Mouse (Mus musculus) ovary, adult 18-20 months (tissue): Measurements from ENCODE around the gene Oscp1.
A peak's percentile ranks its signal among the peaks of the same experiment; 100 is the strongest.

Experiments used
- DNase-seq: peaks from one replicate; pipeline ENCODE4 v3.0.0; 2022; ENCODE audit warnings: low spot score, mixed read lengths

Gene Oscp1

GRCm38 (mm10) chr4:126110374-126111152 is 52.2 kb downstream of the Oscp1 start:
- DNase-seq = peak; percentile 62

GRCm38 (mm10) chr4:126111153-126111549 is 52.8 kb downstream of the Oscp1 start:
- no peak for DNase-seq

GRCm38 (mm10) chr4:126113243-126113642 is 54.9 kb downstream of the Oscp1 start:
- no peak for DNase-seq

GRCm38 (mm10) chr4:126113943-126114342 is 55.6 kb downstream of the Oscp1 start:
- no peak for DNase-seq

GRCm38 (mm10) chr4:126115411-126115810 is 57.0 kb downstream of the Oscp1 start:
- no peak for DNase-seq

GRCm38 (mm10) chr4:126115871-126116521 is 57.6 kb downstream of the Oscp1 start:
- DNase-seq = no peak

- no peak for DNase-seq
Observed at GRCm38 (mm10) chr4:126117116-126117515, 58.8 kb downstream of the Oscp1 start.

- no peak for DNase-seq
Observed at GRCm38 (mm10) chr4:126118651-126119050, 60.3 kb downstream of the Oscp1 start.

- DNase-seq = no peak
Observed at GRCm38 (mm10) chr4:126119051-126119450, 60.7 kb downstream of the Oscp1 start.

GRCm38 (mm10) chr4:126120052-126120451 is 61.7 kb downstream of the Oscp1 start:
- DNase-seq = no peak

- no peak for DNase-seq
Observed at GRCm38 (mm10) chr4:126120506-126120905, 62.1 kb downstream of the Oscp1 start.

GRCm38 (mm10) chr4:126123309-126124040 is 65.1 kb downstream of the Oscp1 start:
- peak; percentile 33 for DNase-seq

- no peak for DNase-seq
Observed at GRCm38 (mm10) chr4:126130502-126130901, 72.1 kb downstream of the Oscp1 start.

- no peak for DNase-seq
Observed at GRCm38 (mm10) chr4:126131290-126132121, 73.1 kb downstream of the Oscp1 start.

- DNase-seq = no peak
Observed at GRCm38 (mm10) chr4:126132636-126133264, 74.4 kb downstream of the Oscp1 start.

GRCm38 (mm10) chr4:126134236-126134635 is 75.9 kb downstream of the Oscp1 start:
- DNase-seq = no peak

- no peak for DNase-seq
Observed at GRCm38 (mm10) chr4:126134639-126135038, 76.3 kb downstream of the Oscp1 start.

GRCm38 (mm10) chr4:126137773-126138172 is 79.4 kb downstream of the Oscp1 start:
- no peak for DNase-seq

- DNase-seq = no peak
Observed at GRCm38 (mm10) chr4:126141021-126141420, 82.7 kb downstream of the Oscp1 start.
